ENCODE assay signal across 8 mouse cellular contexts in the genomic region with DNA sequence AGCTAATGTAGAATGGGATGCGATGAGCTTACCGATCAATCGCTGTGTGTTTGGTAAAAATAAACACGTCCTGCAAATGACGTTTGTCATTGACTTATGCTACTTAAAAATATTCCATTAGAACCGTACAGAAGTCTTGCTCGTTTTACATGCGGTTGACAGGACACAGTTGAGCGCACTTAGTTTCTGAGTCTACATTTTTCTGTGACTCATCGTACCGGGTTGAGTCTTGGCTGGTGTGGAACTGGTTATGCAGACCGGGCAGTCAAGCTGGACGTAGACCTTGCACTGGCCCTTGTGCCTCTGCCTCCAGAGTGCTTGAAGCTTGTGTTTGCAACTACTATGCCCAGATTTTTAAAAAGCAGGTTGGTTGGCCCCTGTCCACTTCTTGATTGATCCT. TPM values are rescaled to one million over a fixed set of nuclear protein-coding genes. Genes with fewer than 3 reads are reported as not detected.
DNase-seq lines count a peak whose midpoint lies in the region; ATAC-seq and TF ChIP-seq lines count a peak whose summit lies in the region.

No protein-coding gene starts in this region.

- H3K4me2 ChIP-seq in forebrain, embryonic 16.5 days (ENCODE audit: low read length), result peak overlapping the region; percentile 90
- peak overlapping the region; percentile 83 for H3K4me2 ChIP-seq in kidney, postnatal 0 days (ENCODE audit: low read length)
- H3K4me2 ChIP-seq in midbrain, embryonic 12.5 days (replicated peaks), result peak overlapping the region; percentile 95

- no peak for TF ChIP-seq CTCF in kidney, postnatal 0 days (IDR thresholded peaks at IDR 0.05; ENCODE audit: low read depth)

- DNase-seq in adrenal gland, postnatal 10 days, result peak; percentile 42
- no peak for DNase-seq in adrenal gland, adult 8-10 months
- peak; percentile 10 for DNase-seq in thymus, postnatal 14 days
- DNase-seq in thymus, postnatal 36 days, result no peak
- DNase-seq in kidney, postnatal 0 days (ENCODE audit: low spot score), result peak; percentile 56
- DNase-seq in right cerebral cortex, adult 18-20 months, result no peak

- peaks cover 16% of the 10 kb centered on the region for H3K4me1 ChIP-seq in forebrain, embryonic 16.5 days (replicated peaks; ENCODE audit: control insufficient read depth, insufficient read depth, low read length)
- H3K4me1 ChIP-seq in kidney, postnatal 0 days (replicated peaks; ENCODE audit: insufficient read depth, low read length), result no peaks in the 10 kb centered on the region
- H3K4me1 ChIP-seq in midbrain, embryonic 12.5 days, result peaks cover 9% of the 10 kb centered on the region

- 14% methylated on average over 13 of the region's 13 CpGs for WGBS in forebrain, embryonic 16.5 days
- WGBS in kidney, postnatal 0 days, result 5% methylated on average over 13 of the region's 13 CpGs
- 16% methylated on average over 13 of the region's 13 CpGs for WGBS in midbrain, embryonic 12.5 days

- no peaks in the 10 kb centered on the region for H3K27me3 ChIP-seq in forebrain, embryonic 16.5 days (replicated peaks; ENCODE audit: control insufficient read depth, insufficient read depth, low read length)
- no peaks in the 10 kb centered on the region for H3K27me3 ChIP-seq in kidney, postnatal 0 days (ENCODE audit: insufficient read depth, low read length)
- H3K27me3 ChIP-seq in midbrain, embryonic 12.5 days, result no peaks in the 10 kb centered on the region

- H3K27ac ChIP-seq in forebrain, embryonic 16.5 days (ENCODE audit: low read length), result no peak overlapping the region; the same call in 1 of the 2 replicates
- peak overlapping the region; percentile 95 for H3K27ac ChIP-seq in kidney, postnatal 0 days
- H3K27ac ChIP-seq in midbrain, embryonic 12.5 days (replicated peaks), result no peak overlapping the region

- H3K36me3 ChIP-seq in forebrain, embryonic 16.5 days (ENCODE audit: control insufficient read depth, insufficient read depth), result peaks cover 22% of the 10 kb centered on the region
- H3K36me3 ChIP-seq in kidney, postnatal 0 days (ENCODE audit: insufficient read depth, low read length), result peaks cover 21% of the 10 kb centered on the region
- H3K36me3 ChIP-seq in midbrain, embryonic 12.5 days, result peaks cover 31% of the 10 kb centered on the region

- peak overlapping the region; percentile 90 for H3K4me3 ChIP-seq in forebrain, embryonic 16.5 days (replicated peaks; ENCODE audit: low read length)
- H3K4me3 ChIP-seq in kidney, postnatal 0 days (replicated peaks; ENCODE audit: low read depth, low read length), result peak overlapping the region; percentile 94
- peak overlapping the region; percentile 93 for H3K4me3 ChIP-seq in midbrain, embryonic 12.5 days

- H3K9me3 ChIP-seq in forebrain, embryonic 16.5 days (ENCODE audit: control insufficient read depth, low read length), result no peaks in the 10 kb centered on the region
- no peaks in the 10 kb centered on the region for H3K9me3 ChIP-seq in kidney, postnatal 0 days (replicated peaks; ENCODE audit: low read length)
- H3K9me3 ChIP-seq in midbrain, embryonic 12.5 days, result no peaks in the 10 kb centered on the region

- ATAC-seq in forebrain, embryonic 16.5 days, result no peak
- ATAC-seq in kidney, postnatal 0 days (replicated peaks; ENCODE audit: low FRiP score, low read depth), result peak; percentile 40; the same call in 1 of the 2 replicates
- ATAC-seq in midbrain, embryonic 12.5 days (ENCODE audit: low FRiP score, low read depth), result no peak

- peak overlapping the region; percentile 90 for H3K9ac ChIP-seq in forebrain, embryonic 16.5 days (replicated peaks; ENCODE audit: low read depth, low read length)
- peak overlapping the region; percentile 96 for H3K9ac ChIP-seq in kidney, postnatal 0 days (ENCODE audit: low read depth, low read length)
- H3K9ac ChIP-seq in midbrain, embryonic 12.5 days (replicated peaks), result peak overlapping the region; percentile 93

RNA-seq across cellular contexts. Expression of gene Edrf1, which starts 1.0 kb away (rescaled TPM):
- total RNA-seq in adrenal gland, postnatal 10 days (2021), result 10 to 100 TPM; 15.7 to 18.9 TPM
- total RNA-seq in adrenal gland, adult 8-10 months (2022), result 10 to 100 TPM; 17.2 to 27.1 (median 19.8) TPM
- polyA plus RNA-seq in forebrain, embryonic 16.5 days (2015; fragmentation: Nextera tagmentation; extraction: Ambion mirVana), result 25.0 and 29.7 TPM in 2 replicates
- polyA plus RNA-seq in kidney, postnatal 0 days (2015; fragmentation: Nextera tagmentation; extraction: Ambion mirVana), result 14.3 and 15.4 TPM in 2 replicates
- 32.2 and 33.0 TPM in 2 replicates for polyA plus RNA-seq in midbrain, embryonic 12.5 days (2016; fragmentation: Nextera tagmentation; extraction: Ambion mirVana)

RNA-seq across cellular contexts. Expression of gene Tex36, which starts 36.3 kb away (rescaled TPM):
- total RNA-seq in adrenal gland, postnatal 10 days (2021), result not detected
- not detected for total RNA-seq in adrenal gland, adult 8-10 months (2022)
- not detected in 2 replicates for polyA plus RNA-seq in forebrain, embryonic 16.5 days (2015; fragmentation: Nextera tagmentation; extraction: Ambion mirVana)
- 0.32 TPM in 1 of 2 replicates, not detected in the other for polyA plus RNA-seq in kidney, postnatal 0 days (2015; fragmentation: Nextera tagmentation; extraction: Ambion mirVana)
- not detected in 2 replicates for polyA plus RNA-seq in midbrain, embryonic 12.5 days (2016; fragmentation: Nextera tagmentation; extraction: Ambion mirVana)

RNA-seq across cellular contexts. Expression of gene Mmp21, which starts 41.6 kb away (rescaled TPM):
- total RNA-seq in adrenal gland, postnatal 10 days (2021), result not detected
- not detected for total RNA-seq in adrenal gland, adult 8-10 months (2022)
- polyA plus RNA-seq in forebrain, embryonic 16.5 days (2015; fragmentation: Nextera tagmentation; extraction: Ambion mirVana), result 0.16 TPM in 1 of 2 replicates, not detected in the other
- polyA plus RNA-seq in kidney, postnatal 0 days (2015; fragmentation: Nextera tagmentation; extraction: Ambion mirVana), result not detected in 2 replicates
- polyA plus RNA-seq in midbrain, embryonic 12.5 days (2016; fragmentation: Nextera tagmentation; extraction: Ambion mirVana), result 0.09 TPM in 1 of 2 replicates, not detected in the other

Comparison
In these comparisons a context has a peak if more than half of its experiments do, and no peak if none do; other contexts are left out.
1. DNase-seq: peak in adrenal gland, postnatal 10 days (single experiment), thymus, postnatal 14 days (single experiment) and kidney, postnatal 0 days (single experiment); none in adrenal gland, adult 8-10 months (single experiment), thymus, postnatal 36 days (0 of 2) and right cerebral cortex, adult 18-20 months (single experiment).
2. Peak in every context shown above with its lines, with median percentiles within 50 percentile points of each other: H3K4me2 ChIP-seq, H3K4me3 ChIP-seq and H3K9ac ChIP-seq.